Mouse (Mus musculus): ENCODE results near the gene Gm14288. TPM values are rescaled to one million over a fixed set of nuclear protein-coding genes. Genes with fewer than 3 reads are reported as not detected.

The Gm14288 gene
- not detected in 2 replicates for polyA plus RNA-seq (2012; rRNA removed)

GRCm38 (mm10) chr2:175800993-175801392, at the start of gene Gm14288:
TSS of gene Gm14288 (minus strand) at chr2:175801093.

GRCm38 (mm10) chr2:175741237-175741636, 59.7 kb downstream of the Gm14288 start, which contains the start of gene Gm2007:
TSS of gene Gm2007 (plus strand) at chr2:175741537.

Other genes with a start within 250 kb of the Gm14288 start
- not detected in 2 replicates for gene Gm11007, start 157.1 kb downstream of the Gm14288 start, polyA plus RNA-seq (2012; rRNA removed)
- not detected in 2 replicates for gene Zfp969, start 97.4 kb downstream of the Gm14288 start, polyA plus RNA-seq (2012; rRNA removed)
- gene Gm2007, start 59.6 kb downstream of the Gm14288 start, polyA plus RNA-seq (2012; rRNA removed): not detected in 2 replicates
- 0.29 TPM in 1 of 2 replicates, not detected in the other for gene Gm6710, start 68.1 kb upstream of the Gm14288 start, polyA plus RNA-seq (2012; rRNA removed)
- not detected in 2 replicates for gene Zfp966, start 130.0 kb upstream of the Gm14288 start, polyA plus RNA-seq (2012; rRNA removed)
- not detected in 2 replicates for gene Gm2026, start 164.2 kb upstream of the Gm14288 start, polyA plus RNA-seq (2012; rRNA removed)